Mouse (Mus musculus) kidney, embryonic 16.5 days (tissue): ENCODE measurements at regions not wholly inside any gene's neighbourhood (a gene's known extent, or its start where the extent isn't known, plus 50 kb on each side); places are given as distances from the start of the nearest gene placed in this dataset.

ENCODE experiments used
- ATAC-seq: fragments of 200-750 bp; cut with Nextera tagmentation; 2 replicates; pipeline ENCODE4 v1.8.0; 2017; ENCODE audit warnings: moderate TSS enrichment; ENCODE audit not compliant: low FRiP score, low TSS enrichment
- H3K27ac ChIP-seq: fragments of 300-500 bp; sonication (generic); 2 replicates; pipeline ENCODE4 v1.5.1; 2014; ENCODE audit warnings: low read length
- H3K27me3 ChIP-seq: fragments of 300-500 bp; sonication (generic); 2 replicates; pipeline ENCODE4 v1.6.1; 2014; ENCODE audit warnings: low read length, control low read depth, mixed read lengths; ENCODE audit not compliant: insufficient read depth
- H3K36me3 ChIP-seq: fragments of 300-500 bp; sonication (generic); 2 replicates; pipeline ENCODE4 v1.6.1; 2014; ENCODE audit warnings: low read length, control low read depth, mixed read lengths; ENCODE audit not compliant: insufficient read depth
- H3K4me1 ChIP-seq: fragments of 300-500 bp; sonication (generic); 2 replicates; pipeline ENCODE4 v1.6.1; 2014; ENCODE audit warnings: low read length, control low read depth, mixed read lengths; ENCODE audit not compliant: insufficient read depth
- H3K4me2 ChIP-seq: fragments of 300-500 bp; sonication (generic); replicated peaks from 2 replicates; pipeline ENCODE4 v1.6.1; 2014; ENCODE audit warnings: low read depth, low read length
- H3K4me3 ChIP-seq: fragments of 300-500 bp; sonication (generic); 2 replicates; pipeline ENCODE4 v1.5.1; 2014; ENCODE audit warnings: mild to moderate bottlenecking, low read length
- H3K9ac ChIP-seq: fragments of 300-500 bp; sonication (generic); replicated peaks from 2 replicates; pipeline ENCODE4 v1.6.1; 2014; ENCODE audit warnings: low read length
- H3K9me3 ChIP-seq: fragments of 300-500 bp; sonication (generic); 2 replicates; pipeline ENCODE4 v1.6.1; 2016; ENCODE audit warnings: low read length, control low read depth
- WGBS: fragments of 180-500 bp; shearing (Covaris S2); extraction: QIAGEN DNeasy Blood & Tissue Kit; methylation state at CpG from one replicate; pipeline ENCODE4 v1.1.7; 2014; 5-methylcytosine and 5-hydroxymethylcytosine counted together

- Histone ChIP-seq H3K9me3 (no peaks in the 10 kb centered on the region), H3K27ac (no peak overlapping the region), H3K4me3 (no peak overlapping the region), H3K4me2 (no peak overlapping the region), H3K36me3 (no peaks in the 10 kb centered on the region), H3K27me3 (no peaks in the 10 kb centered on the region), H3K4me1 (no peaks in the 10 kb centered on the region), H3K9ac (no peak overlapping the region)
- WGBS = 60% methylated on average over 2 of the region's 2 CpGs
- no peak for ATAC-seq
These were observed 400.8 kb downstream of the Adgrl2 start for GRCm38 (mm10) chr3:148589556-148589955.

GRCm38 (mm10) chr3:148575735-148576134 lies 414.6 kb downstream of the Adgrl2 start:
- Histone ChIP-seq H3K9me3 (no peaks in the 10 kb centered on the region), H3K27me3 (no peaks in the 10 kb centered on the region), H3K9ac (no peak overlapping the region), H3K4me1 (no peaks in the 10 kb centered on the region), H3K36me3 (no peaks in the 10 kb centered on the region), H3K27ac (no peak overlapping the region), H3K4me2 (no peak overlapping the region), H3K4me3 (no peak overlapping the region)
- no peak for ATAC-seq
- 61% methylated on average over 1 of the region's 1 CpGs for WGBS

- 94% methylated on average over 4 of the region's 4 CpGs for WGBS
- H3K27me3 ChIP-seq = no peaks in the 10 kb centered on the region
- H3K9me3 ChIP-seq = no peaks in the 10 kb centered on the region
- no peak overlapping the region for H3K9ac ChIP-seq
- H3K4me1 ChIP-seq = no peaks in the 10 kb centered on the region
- H3K36me3 ChIP-seq = no peaks in the 10 kb centered on the region
- no peak overlapping the region for H3K27ac ChIP-seq
- no peak for ATAC-seq
- H3K4me2 ChIP-seq = no peak overlapping the region
- no peak overlapping the region for H3K4me3 ChIP-seq
These were observed 417.9 kb downstream of the Adgrl2 start for GRCm38 (mm10) chr3:148572493-148572892.

- no peak for ATAC-seq
- H3K27me3 ChIP-seq = no peaks in the 10 kb centered on the region
- H3K9me3 ChIP-seq = no peaks in the 10 kb centered on the region
- no peak overlapping the region for H3K27ac ChIP-seq
- no peak overlapping the region for H3K4me3 ChIP-seq
- whole genome bisulfite sequencing = 79% methylated on average over 4 of the region's 4 CpGs
- no peak overlapping the region for H3K9ac ChIP-seq
- no peak overlapping the region for H3K4me2 ChIP-seq
- H3K36me3 ChIP-seq = no peaks in the 10 kb centered on the region
- no peaks in the 10 kb centered on the region for H3K4me1 ChIP-seq
These were observed 425.6 kb downstream of the Adgrl2 start for GRCm38 (mm10) chr3:148564716-148565115.

- no peak overlapping the region for H3K4me2 ChIP-seq
- no peaks in the 10 kb centered on the region for H3K27me3 ChIP-seq
- no peaks in the 10 kb centered on the region for H3K4me1 ChIP-seq
- 88% methylated on average over 4 of the region's 4 CpGs for whole genome bisulfite sequencing
- H3K9me3 ChIP-seq = no peaks in the 10 kb centered on the region
- no peak overlapping the region for H3K4me3 ChIP-seq
- no peak overlapping the region for H3K9ac ChIP-seq
- no peaks in the 10 kb centered on the region for H3K36me3 ChIP-seq
- H3K27ac ChIP-seq = no peak overlapping the region
- ATAC-seq = no peak
These were observed 429.1 kb downstream of the Adgrl2 start for GRCm38 (mm10) chr3:148561211-148561610.

GRCm38 (mm10) chr3:148559752-148560460 lies 430.4 kb downstream of the Adgrl2 start:
- Histone ChIP-seq H3K27me3 (no peaks in the 10 kb centered on the region), H3K36me3 (no peaks in the 10 kb centered on the region), H3K9ac (no peak overlapping the region), H3K4me2 (no peak overlapping the region), H3K4me3 (no peak overlapping the region), H3K27ac (no peak overlapping the region), H3K4me1 (no peaks in the 10 kb centered on the region), H3K9me3 (no peaks in the 10 kb centered on the region)
- 83% methylated on average over 13 of the region's 13 CpGs for WGBS
- no peak for ATAC-seq

GRCm38 (mm10) chr3:148558592-148559157 lies 431.7 kb downstream of the Adgrl2 start:
- H3K27ac ChIP-seq = no peak overlapping the region
- H3K4me1 ChIP-seq = no peaks in the 10 kb centered on the region
- H3K4me2 ChIP-seq = no peak overlapping the region
- WGBS = 64% methylated on average over 5 of the region's 5 CpGs
- no peaks in the 10 kb centered on the region for H3K9me3 ChIP-seq
- H3K36me3 ChIP-seq = no peaks in the 10 kb centered on the region
- no peak overlapping the region for H3K9ac ChIP-seq
- no peaks in the 10 kb centered on the region for H3K27me3 ChIP-seq
- no peak overlapping the region for H3K4me3 ChIP-seq
- no peak for ATAC-seq

- no peak overlapping the region for H3K4me2 ChIP-seq
- 81% methylated on average over 8 of the region's 8 CpGs for WGBS
These were observed 435.0 kb downstream of the Adgrl2 start for GRCm38 (mm10) chr3:148555324-148555723.

GRCm38 (mm10) chr3:148550716-148551115 lies 439.6 kb downstream of the Adgrl2 start:
- no peaks in the 10 kb centered on the region for H3K4me1 ChIP-seq
- H3K4me3 ChIP-seq = no peak overlapping the region
- no peaks in the 10 kb centered on the region for H3K27me3 ChIP-seq
- WGBS = 94% methylated on average over 2 of the region's 2 CpGs
- no peak overlapping the region for H3K4me2 ChIP-seq
- no peaks in the 10 kb centered on the region for H3K9me3 ChIP-seq
- H3K36me3 ChIP-seq = no peaks in the 10 kb centered on the region
- H3K9ac ChIP-seq = no peak overlapping the region
- no peak for ATAC-seq
- H3K27ac ChIP-seq = no peak overlapping the region

More at GRCm38 (mm10) chr3:148555324-148555723, 435.0 kb downstream of the Adgrl2 start:
- no peak for ATAC-seq
- no peaks in the 10 kb centered on the region for H3K36me3 ChIP-seq
- H3K27ac ChIP-seq = no peak overlapping the region
- no peak overlapping the region for H3K4me3 ChIP-seq
- H3K9me3 ChIP-seq = no peaks in the 10 kb centered on the region
- H3K9ac ChIP-seq = no peak overlapping the region
- no peaks in the 10 kb centered on the region for H3K4me1 ChIP-seq
- no peaks in the 10 kb centered on the region for H3K27me3 ChIP-seq

- no peak overlapping the region for H3K4me2 ChIP-seq
- no peak overlapping the region for H3K4me3 ChIP-seq
- no peaks in the 10 kb centered on the region for H3K36me3 ChIP-seq
- no peak for ATAC-seq
- H3K27me3 ChIP-seq = no peaks in the 10 kb centered on the region
- H3K27ac ChIP-seq = no peak overlapping the region
- H3K9me3 ChIP-seq = no peaks in the 10 kb centered on the region
- 78% methylated on average over 6 of the region's 6 CpGs for WGBS
- H3K4me1 ChIP-seq = no peaks in the 10 kb centered on the region
- H3K9ac ChIP-seq = no peak overlapping the region
These were observed 445.4 kb downstream of the Adgrl2 start for GRCm38 (mm10) chr3:148544929-148545328.
